Mouse (Mus musculus) CH12.LX (cell line): ENCODE results near the gene Phex. TPM values are rescaled to one million over a fixed set of nuclear protein-coding genes. Genes with fewer than 3 reads are reported as not detected.

Experiments used
- DNase-seq: peaks from one replicate; pipeline ENCODE4 v3.0.0-alpha.2; 2013; ENCODE audit errors: extremely low read depth
- H3K27ac ChIP-seq: 2 replicates; pipeline ENCODE4 v1.5.1; 2012; ENCODE audit warnings: low read depth, mild to moderate bottlenecking, control low read depth, moderate library complexity; ENCODE audit not compliant: insufficient read depth
- H3K27me3 ChIP-seq: replicated peaks from 2 replicates; pipeline ENCODE3; 2012; ENCODE audit warnings: inconsistent platforms
- H3K36me3 ChIP-seq, 2 experiments: replicated peaks in 1 of 2; 2 replicates each; pipeline versions ENCODE3 to v1.6.1; 2012; ENCODE audit warnings: inconsistent platforms in 1 of 2, low read length in 1 of 2, mild to moderate bottlenecking in 1 of 2, mixed read lengths in 1 of 2, moderate library complexity in 1 of 2; ENCODE audit not compliant: control insufficient read depth in 1 of 2, insufficient read depth in 1 of 2
- H3K4me1 ChIP-seq, 2 experiments: 2 replicates each; pipeline ENCODE4 v1.6.1; 2012; ENCODE audit warnings: inconsistent platforms in 1 of 2, moderate library complexity in 1 of 2; ENCODE audit not compliant: insufficient read depth in 2 of 2, control insufficient read depth in 1 of 2
- H3K4me2 ChIP-seq: 2 replicates; pipeline ENCODE4 v1.6.1; 2012; ENCODE audit warnings: low read depth, mild to moderate bottlenecking, control low read depth; ENCODE audit not compliant: poor library complexity, insufficient read depth, severe bottlenecking
- H3K4me3 ChIP-seq, 3 experiments: fragments of 150-350 bp in 1 of 3; sonication (generic) in 1 of 3; replicated peaks in 1 of 3; 2 replicates each; pipeline versions ENCODE3 to v1.5.1; 2011 to 2012; ENCODE audit warnings: low read depth in 2 of 3, low read length in 2 of 3, mild to moderate bottlenecking in 2 of 3, moderate library complexity in 2 of 3, control low read depth in 1 of 3, improper control_type of control experiment in 1 of 3, inconsistent platforms in 1 of 3, mixed read lengths in 1 of 3; ENCODE audit not compliant: poor library complexity in 1 of 3
- H3K79me2 ChIP-seq: replicated peaks from 2 replicates; pipeline ENCODE4 v1.6.1; 2012; ENCODE audit warnings: mild to moderate bottlenecking, moderate library complexity; ENCODE audit not compliant: control insufficient read depth, poor library complexity, insufficient read depth, severe bottlenecking; ENCODE audit errors: extremely low read depth
- H3K9ac ChIP-seq: 2 replicates; pipeline ENCODE4 v1.6.1; 2012; ENCODE audit warnings: low read depth, mild to moderate bottlenecking, control low read depth, moderate library complexity; ENCODE audit not compliant: insufficient read depth
- H3K9me3 ChIP-seq: replicated peaks from 2 replicates; pipeline ENCODE3; 2012; ENCODE audit warnings: low read length, inconsistent platforms, mixed read lengths
- ZKSCAN1 ChIP-seq: IDR thresholded peaks from 2 replicates; pipeline ENCODE4 v1.6.1; 2012; ENCODE audit warnings: low read depth, inconsistent platforms, low read length, improper control_type of control experiment, borderline replicate concordance
- dilution Hi-C: fragments of 300-500 bp; cut with MboI; formaldehyde crosslinking; loops from 2 replicates; pipeline ENCODE4 v1.14.3; 2020; ENCODE audit warnings: low sequenced_read_pairs; ENCODE audit not compliant: extremely low pct_unique_long_range_greater_than_20kb, extremely low pct_ligation_motif_present
- in situ Hi-C: fragments of 300-500 bp; cut with MboI; formaldehyde crosslinking; loops from 3 replicates; pipeline ENCODE4 v1.14.3; 2019; ENCODE audit warnings: low sequenced_read_pairs, low pct_ligation_motif_present, low pct_unique_long_range_greater_than_20kb, mixed read lengths
- polyA plus RNA-seq: library from polyadenylated mRNA; unstranded; fragments of >175 nt; gene quantifications from 2 replicates; pipeline ENCODE4 v1.2.1, GENCODE M21; 2012; ENCODE audit warnings: low read depth; ENCODE audit not compliant: insufficient read length
- total RNA-seq, 2 experiments: library from RNA; depleted of rRNA; stranded (reverse); fragments of 300-350 nt in 1 of 2; fragments of >200 nt in 1 of 2; gene quantifications; 2 replicates each; pipeline ENCODE4 v1.2.3; 2012 to 2014

The Phex gene
- total and polyA plus RNA-seq, 3 experiments, result 0.07 to 0.17 (median 0.09) TPM

GRCm38 (mm10) chrX:157139601-157140000 is 275.5 kb downstream of the Phex start:
- dilution Hi-C loops, result no loop called here

More at GRCm38 (mm10) chrX:157139601-157140000, 275.5 kb downstream of the Phex start:
- TF ChIP-seq ZKSCAN1, result no peak
- Histone ChIP-seq H3K9ac (no peak overlapping the region), H3K27ac (no peak overlapping the region), H3K4me2 (no peak overlapping the region), H3K4me1 (no peaks in the 10 kb centered on the region), H3K4me3 (no peak overlapping the region), H3K9me3 (no peaks in the 10 kb centered on the region), H3K36me3 (no peaks in the 10 kb centered on the region), H3K79me2 (no peaks in the 10 kb centered on the region), H3K27me3 (no peaks in the 10 kb centered on the region)
- in situ Hi-C loops, result no loop called here
- no peak for DNase-seq

Other genes with a start within 250 kb of the Phex start
- 90.4 and 102 TPM in 2 replicates for gene Sms, start 77.0 kb upstream of the Phex start, total RNA-seq (2012; rRNA removed)
- gene Sms, start 77.0 kb upstream of the Phex start, total RNA-seq (2014; rRNA removed), result 258 and 279 TPM in 2 replicates
- 180 and 187 TPM in 2 replicates for gene Sms, start 77.0 kb upstream of the Phex start, polyA plus RNA-seq
- gene Yy2, start 153.7 kb upstream of the Phex start, total RNA-seq (2012; rRNA removed), result 1.8 TPM in 2 replicates
- 7.2 and 7.5 TPM in 2 replicates for gene Yy2, start 153.7 kb upstream of the Phex start, total RNA-seq (2014; rRNA removed)
- gene Yy2, start 153.7 kb upstream of the Phex start, polyA plus RNA-seq, result 0.40 TPM in 1 of 2 replicates, not detected in the other
- 5.8 and 6.0 TPM in 2 replicates for gene Mbtps2, start 183.4 kb upstream of the Phex start, total RNA-seq (2012; rRNA removed)
- gene Mbtps2, start 183.4 kb upstream of the Phex start, total RNA-seq (2014; rRNA removed), result 11.4 and 12.4 TPM in 2 replicates
- gene Mbtps2, start 183.4 kb upstream of the Phex start, polyA plus RNA-seq, result 24.2 and 30.2 TPM in 2 replicates